Mouse (Mus musculus) heart, adult 2 months (tissue): ENCODE results near the gene Cblb. TPM values are rescaled to one million over a fixed set of nuclear protein-coding genes. Genes with fewer than 3 reads are reported as not detected.

Experiments used
- DNase-seq, 2 experiments: peaks; one replicate each; pipeline ENCODE4 v3.0.0; 2021
- H3K27ac ChIP-seq: fragments of 200-600 bp; 2 replicates; pipeline ENCODE4 v1.8.1; 2022
- H3K27me3 ChIP-seq: fragments of 200-500 bp; 2 replicates; pipeline ENCODE4 v1.6.1; 2012; ENCODE audit warnings: mild to moderate bottlenecking, low read length, inconsistent platforms, mixed read lengths; ENCODE audit not compliant: control insufficient read depth, insufficient read depth
- H3K36me3 ChIP-seq: fragments of 200-500 bp; 2 replicates; pipeline ENCODE4 v1.6.1; 2012; ENCODE audit warnings: low read length, inconsistent platforms; ENCODE audit not compliant: control insufficient read depth, insufficient read depth
- H3K4me1 ChIP-seq: fragments of 200-500 bp; 2 replicates; pipeline ENCODE4 v1.6.1; 2011; ENCODE audit warnings: low read length; ENCODE audit not compliant: control insufficient read depth, insufficient read depth
- H3K4me3 ChIP-seq: fragments of 200-600 bp; 2 replicates; pipeline ENCODE4 v1.8.1; 2022
- H3K79me2 ChIP-seq: fragments of 200-500 bp; replicated peaks from 2 replicates; pipeline ENCODE4 v1.6.1; 2012; ENCODE audit warnings: mild to moderate bottlenecking, inconsistent platforms, low read length, moderate library complexity, mixed read lengths; ENCODE audit not compliant: control insufficient read depth, insufficient read depth
- H3K9ac ChIP-seq: fragments of 200-500 bp; 2 replicates; pipeline ENCODE4 v1.6.1; 2012; ENCODE audit warnings: low read depth, mild to moderate bottlenecking, control low read depth, inconsistent platforms, low read length, mixed read lengths
- CTCF ChIP-seq: fragments of 200-600 bp; IDR thresholded peaks from 2 replicates; pipeline ENCODE4 v1.8.1; 2022; ENCODE audit warnings: antibody characterized with exemption, mild to moderate bottlenecking, moderate library complexity
- EP300 ChIP-seq: fragments of 200-500 bp; IDR thresholded peaks from 2 replicates; pipeline ENCODE4 v1.6.1; 2011; ENCODE audit warnings: low read depth, low read length, control low read depth; ENCODE audit not compliant: insufficient read depth
- POLR2A ChIP-seq: fragments of 200-500 bp; IDR thresholded peaks from 2 replicates; pipeline ENCODE4 v1.6.1; 2011; ENCODE audit warnings: mild to moderate bottlenecking, low read depth, low read length, control low read depth; ENCODE audit not compliant: insufficient read depth
- WGBS: fragments of 180-500 bp; shearing (Covaris S2); methylation state at CpG from one replicate; pipeline ENCODE4 v1.1.7; 2018; 5-methylcytosine and 5-hydroxymethylcytosine counted together
- intact Hi-C: fragments of 180-260 bp; cut with DNase I; formaldehyde crosslinking; loops from one replicate; pipeline ENCODE4 v1.15.1; 2025
- polyA plus RNA-seq: library from polyadenylated mRNA; depleted of rRNA; stranded (reverse); fragments of >200 nt; gene quantifications from 2 replicates; pipeline ENCODE4 v1.2.3, GENCODE M21; 2012
- total RNA-seq, 2 experiments: library from RNA; stranded (reverse); gene quantifications; 2 replicates each; pipeline ENCODE4 v1.2.3; 2021

Cblb gene
- total and polyA plus RNA-seq, 3 experiments = 7.5 to 14.0 (median 13.6) TPM

- Histone ChIP-seq H3K9ac (no peak overlapping the region), H3K4me1 (peaks cover 6% of the 10 kb centered on the region), H3K27ac (no peak overlapping the region), H3K4me3 (no peak overlapping the region), H3K79me2 (peaks cover 2% of the 10 kb centered on the region), H3K36me3 (peaks cover 12% of the 10 kb centered on the region), H3K27me3 (no peaks in the 10 kb centered on the region)
- WGBS = 83% methylated on average over 4 of the region's 4 CpGs
- intact Hi-C loops = no loop called here
- no peak for DNase-seq
- TF ChIP-seq POLR2A = no peak
- no peak for TF ChIP-seq CTCF
- no peak for TF ChIP-seq EP300
These were observed 58.3 kb downstream of the Cblb start for GRCm38 (mm10) chr16:52089354-52089753.

GRCm38 (mm10) chr16:52090899-52091298, 59.9 kb downstream of the Cblb start:
- intact Hi-C loops = loop anchor here (5.0 kb wide), 1 partner anchor 59 kb away; the partner anchor contains the start of gene Cblb
- peaks cover 14% of the 10 kb centered on the region for H3K4me1 ChIP-seq

DNA sequence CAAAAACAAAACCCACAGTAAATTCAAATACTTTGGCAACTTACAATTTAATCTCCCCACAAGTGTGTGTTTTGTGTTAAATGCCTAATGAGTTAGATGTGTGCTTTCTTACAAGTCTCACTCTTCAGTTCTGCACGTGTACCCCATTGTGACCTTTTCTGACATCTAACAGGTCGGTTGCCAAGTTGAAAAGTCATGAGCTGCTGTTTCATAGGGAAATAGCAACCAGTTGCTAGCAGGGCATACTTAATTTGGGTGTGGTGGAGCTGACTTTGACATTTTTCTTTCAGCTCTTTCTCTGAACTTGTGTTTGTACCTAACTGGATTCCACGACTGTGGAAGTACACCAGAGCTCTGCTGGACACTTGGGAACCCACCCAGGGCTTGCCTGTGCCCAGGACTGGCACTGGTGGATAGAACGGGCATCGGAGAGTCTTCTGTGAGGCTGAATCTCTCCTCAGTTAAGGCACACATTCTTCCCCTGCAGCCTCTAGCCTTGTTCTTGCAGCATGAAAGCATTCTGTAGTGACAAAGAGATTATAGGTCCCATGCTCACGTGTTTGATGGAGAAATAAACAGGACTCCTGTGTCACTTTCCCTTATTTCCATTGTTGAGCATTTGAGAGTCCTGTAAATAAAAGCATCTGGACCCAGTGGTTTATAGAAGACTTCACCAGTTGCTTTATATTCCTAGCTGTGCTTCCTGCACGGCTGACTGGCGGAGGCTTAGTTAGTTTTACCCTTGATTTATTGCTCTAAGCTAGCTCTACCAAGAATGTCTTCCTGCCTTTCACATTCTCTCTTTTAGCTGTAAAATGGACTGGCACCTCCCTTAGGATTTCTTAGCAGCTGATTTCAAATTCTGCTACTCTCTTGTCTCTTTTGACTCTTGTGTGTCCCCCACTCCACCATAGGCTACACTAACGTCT, 62.6 kb downstream of the Cblb start:
- 56% methylated on average over 9 of the region's 9 CpGs for WGBS
- intact Hi-C loops = loop anchor here (5.0 kb wide), 1 partner anchor 61 kb away; the partner anchor contains the start of gene Cblb
- TF ChIP-seq EP300 (no peak), POLR2A (no peak), CTCF (no peak)

More at GRCm38 (mm10) chr16:52090899-52091298, 59.9 kb downstream of the Cblb start:
- Histone ChIP-seq H3K4me3 (no peak overlapping the region), H3K27ac (no peak overlapping the region), H3K79me2 (peaks cover 2% of the 10 kb centered on the region), H3K36me3 (peaks cover 18% of the 10 kb centered on the region), H3K27me3 (no peaks in the 10 kb centered on the region), H3K9ac (no peak overlapping the region)
- no peak for TF ChIP-seq EP300
- TF ChIP-seq POLR2A = no peak
- no peak for TF ChIP-seq CTCF
- no peak for DNase-seq
- WGBS = 65% methylated on average over 6 of the region's 6 CpGs

DNA sequence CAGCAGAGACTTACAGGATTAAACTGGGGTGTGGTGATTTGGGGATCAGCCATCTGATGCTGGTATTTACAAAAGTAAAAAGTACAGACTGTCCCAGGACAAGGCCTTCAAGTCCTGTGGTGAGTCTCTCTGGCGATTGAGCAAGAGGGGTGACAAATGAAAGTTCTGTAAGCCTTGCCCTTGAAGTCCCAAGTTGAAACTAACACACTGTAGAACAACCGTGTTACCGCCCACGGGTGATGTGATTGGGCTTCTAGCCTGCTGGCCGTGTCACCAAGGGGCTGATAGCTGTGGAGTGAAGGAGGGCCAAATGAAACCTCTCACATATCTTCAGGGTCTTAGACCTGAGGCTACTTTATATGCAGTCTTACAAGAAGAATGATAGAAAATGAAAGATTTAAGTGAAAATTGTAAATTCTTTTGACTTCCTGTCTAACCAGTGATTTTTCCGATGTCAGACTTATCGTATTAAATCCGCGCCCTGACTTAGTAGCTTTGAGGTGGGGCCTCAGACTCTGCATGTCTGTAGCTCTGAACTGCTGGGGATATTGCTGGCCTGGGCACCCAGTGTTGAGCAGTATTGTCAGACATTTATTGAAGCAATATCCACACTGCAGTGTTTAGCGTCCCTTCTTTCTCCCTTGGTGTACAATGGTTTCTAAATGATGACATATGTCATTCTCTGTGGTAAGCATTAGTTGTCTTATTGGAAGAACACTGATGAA, 63.9 kb downstream of the Cblb start:
- TF ChIP-seq EP300 (peak; percentile 88; the same call in 1 of the 2 replicates), CTCF (no peak)
- peaks cover 20% of the 10 kb centered on the region for H3K36me3 ChIP-seq
- peaks cover 19% of the 10 kb centered on the region for H3K4me1 ChIP-seq
- intact Hi-C loops = loop anchor here (5.0 kb wide), 1 partner anchor 63 kb away; the partner anchor contains the start of gene Cblb
- peaks cover 1% of the 10 kb centered on the region; the same call in 1 of the 2 replicates for H3K79me2 ChIP-seq
- H3K9ac ChIP-seq = no peak overlapping the region
- WGBS = 51% methylated on average over 10 of the region's 10 CpGs
- no peak overlapping the region for H3K4me3 ChIP-seq
- H3K27ac ChIP-seq = peak overlapping the region; percentile 60
- peak; percentile 71 to 80 for DNase-seq
- H3K27me3 ChIP-seq = no peaks in the 10 kb centered on the region

More for the DNA sequence above, 62.6 kb downstream of the Cblb start:
- Histone ChIP-seq H3K36me3 (peaks cover 18% of the 10 kb centered on the region), H3K27ac (peak overlapping the region; percentile 60), H3K79me2 (peaks cover 2% of the 10 kb centered on the region), H3K27me3 (no peaks in the 10 kb centered on the region), H3K9ac (no peak overlapping the region), H3K4me1 (peaks cover 19% of the 10 kb centered on the region), H3K4me3 (no peak overlapping the region)
- no peak for DNase-seq

GRCm38 (mm10) chr16:52095643-52096042, 64.6 kb downstream of the Cblb start:
- peak in 1 of 2 experiments; percentile 71 for DNase-seq
- peak overlapping the region; percentile 60 for H3K27ac ChIP-seq
- intact Hi-C loops = no loop called here
- peaks cover 19% of the 10 kb centered on the region for H3K4me1 ChIP-seq
- H3K36me3 ChIP-seq = peaks cover 20% of the 10 kb centered on the region
- H3K27me3 ChIP-seq = no peaks in the 10 kb centered on the region
- H3K4me3 ChIP-seq = no peak overlapping the region
- H3K9ac ChIP-seq = no peak overlapping the region
- TF ChIP-seq CTCF (no peak), EP300 (no peak), POLR2A (no peak)
- peaks cover 1% of the 10 kb centered on the region; the same call in 1 of the 2 replicates for H3K79me2 ChIP-seq
- WGBS = 32% methylated on average over 3 of the region's 3 CpGs
